Mouse (Mus musculus) myocyte (in vitro differentiated cells): ENCODE measurements around the gene Sh3gl3.

Experiments used
- E2F4 ChIP-seq: IDR thresholded peaks from one replicate; pipeline ENCODE4 v1.6.1; 2011; ENCODE audit warnings: mild to moderate bottlenecking, control low read depth, moderate library complexity; ENCODE audit not compliant: insufficient read depth
- MAX ChIP-seq: IDR thresholded peaks from one replicate; pipeline ENCODE4 v1.6.1; 2011; ENCODE audit warnings: low read depth, mild to moderate bottlenecking, control low read depth
- MYOD1 ChIP-seq, 3 experiments: IDR thresholded peaks; one replicate each; pipeline ENCODE4 v1.6.1; 2011; ENCODE audit warnings: control low read depth in 2 of 3, low read depth in 2 of 3, mild to moderate bottlenecking in 2 of 3, moderate library complexity in 1 of 3; ENCODE audit not compliant: insufficient read length in 2 of 3, control insufficient read depth in 1 of 3
- MYOG ChIP-seq, 3 experiments: IDR thresholded peaks; one replicate each; pipeline ENCODE4 v1.6.1; 2011; ENCODE audit warnings: control low read depth in 2 of 3, low read depth in 2 of 3, mild to moderate bottlenecking in 2 of 3; ENCODE audit not compliant: insufficient read length in 2 of 3, control insufficient read depth in 1 of 3, insufficient read depth in 1 of 3
- POLR2A ChIP-seq: IDR thresholded peaks from one replicate; pipeline ENCODE4 v1.6.1; 2011; ENCODE audit warnings: low read depth, mild to moderate bottlenecking, control low read depth, moderate library complexity; ENCODE audit not compliant: insufficient read length
- POLR2AphosphoS2 ChIP-seq: IDR thresholded peaks from one replicate; pipeline ENCODE4 v1.6.1; 2011; ENCODE audit warnings: low read depth, control low read depth; ENCODE audit not compliant: insufficient read length
- USF1 ChIP-seq: IDR thresholded peaks from one replicate; pipeline ENCODE4 v1.6.1; 2011; ENCODE audit warnings: low read depth, mild to moderate bottlenecking, control low read depth, moderate library complexity

DNA sequence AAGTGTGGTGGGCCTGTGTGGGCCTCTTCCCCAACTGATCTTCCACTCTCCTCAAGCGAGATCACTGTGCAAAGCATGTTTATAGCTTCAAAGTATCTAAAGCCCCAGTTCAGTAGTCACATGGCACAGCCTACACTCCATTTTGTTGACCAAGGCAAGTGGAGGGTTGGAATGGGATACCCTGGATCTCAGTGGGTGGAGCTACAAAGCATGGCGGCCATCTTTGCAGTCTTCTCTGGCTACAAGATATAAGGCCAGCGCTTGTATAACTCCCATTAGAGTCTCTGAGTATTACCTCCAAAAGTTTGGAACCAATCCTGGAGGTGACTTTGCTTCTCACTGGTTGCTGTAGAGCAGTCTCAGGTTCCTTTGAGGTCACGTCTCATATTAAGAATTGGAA is 83.9 kb downstream of the Sh3gl3 start:
- no peak for TF ChIP-seq E2F4
- no peak for TF ChIP-seq POLR2A
- no peak for TF ChIP-seq USF1
- no peak for TF ChIP-seq MAX
- TF ChIP-seq POLR2AphosphoS2, result no peak
- no peak for TF ChIP-seq MYOD1 (IDR thresholded peaks at IDR 0.05; ENCODE audit: control insufficient read depth in 1 of 3, insufficient read length in 2 of 3, low read depth in 2 of 3)
- TF ChIP-seq MYOG (IDR thresholded peaks at IDR 0.05; ENCODE audit: control insufficient read depth in 1 of 3, insufficient read depth in 1 of 3, insufficient read length in 2 of 3, low read depth in 2 of 3), result no peak
